In the genomic region with DNA sequence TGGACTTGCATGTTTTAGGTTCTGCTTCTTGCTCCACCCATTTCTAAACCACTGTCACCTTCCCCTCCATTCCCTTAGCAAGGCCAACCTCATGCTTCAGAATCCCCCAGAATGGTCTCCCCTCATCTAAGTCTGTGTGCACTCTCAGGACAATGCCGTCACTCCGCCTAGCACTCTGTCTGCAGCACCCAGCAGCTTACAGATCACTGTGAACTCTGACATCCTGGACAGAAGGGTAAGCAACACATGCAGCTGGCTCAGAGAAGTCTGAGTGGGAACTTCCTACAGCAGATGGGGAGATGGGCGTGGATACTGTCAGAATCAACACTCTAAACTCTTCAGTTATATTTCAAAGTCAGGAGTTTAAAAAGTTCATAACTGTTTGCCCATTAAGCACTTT, we compare ENCODE assay signal across 25 mouse cellular contexts. TPM values are rescaled to one million over a fixed set of nuclear protein-coding genes. Genes with fewer than 3 reads are reported as not detected.
A peak's percentile ranks its signal among the peaks of the same experiment; 100 is the strongest.
DNase-seq lines count a peak whose midpoint lies in the region; ATAC-seq and TF ChIP-seq lines count a peak whose summit lies in the region.
"Had no signal": no experiment of that assay in that cellular context is flagged by ENCODE, and none has a peak within 500 bp of the region (broad histone marks: within the 10 kb centered on the region; RNA-seq: fewer than 3 reads in every experiment).

No protein-coding gene starts in this region.

- no peaks in the 10 kb centered on the region for H3K27me3 ChIP-seq in kidney, embryonic 16.5 days (ENCODE audit: insufficient read depth, low read length)
- H3K27me3 ChIP-seq in lung, embryonic 14.5 days (ENCODE audit: insufficient read depth, low read length): no peaks in the 10 kb centered on the region
- no peaks in the 10 kb centered on the region for H3K27me3 ChIP-seq in lung, postnatal 0 days (replicated peaks; ENCODE audit: insufficient read depth, low read length)
- H3K27me3 ChIP-seq: embryonic facial prominence, embryonic 13.5 days; forebrain, embryonic 12.5 days; forebrain, embryonic 15.5 days; hindbrain, embryonic 12.5 days; hindbrain, embryonic 15.5 days; Patski had no signal

- H3K4me3 ChIP-seq in kidney, embryonic 16.5 days (ENCODE audit: low read length): no peak overlapping the region
- no peak overlapping the region for H3K4me3 ChIP-seq in lung, embryonic 14.5 days (ENCODE audit: low read depth, low read length)
- H3K4me3 ChIP-seq in lung, postnatal 0 days (ENCODE audit: low read depth, low read length): no peak overlapping the region
- H3K4me3 ChIP-seq: embryonic facial prominence, embryonic 10.5 days; embryonic facial prominence, embryonic 13.5 days; erythroblast, embryonic 14.5 days; forebrain, embryonic 12.5 days; forebrain, embryonic 15.5 days; heart, adult 2 months; hindbrain, embryonic 12.5 days; hindbrain, embryonic 15.5 days had no signal

- H3K9ac ChIP-seq in kidney, embryonic 16.5 days (replicated peaks; ENCODE audit: low read length): no peak overlapping the region
- H3K9ac ChIP-seq in lung, embryonic 14.5 days: no peak overlapping the region
- no peak overlapping the region for H3K9ac ChIP-seq in lung, postnatal 0 days (replicated peaks; ENCODE audit: low read depth)
- H3K9ac ChIP-seq: embryonic facial prominence, embryonic 13.5 days; forebrain, embryonic 12.5 days; forebrain, embryonic 15.5 days; hindbrain, embryonic 12.5 days; hindbrain, embryonic 15.5 days had no signal

- 0 out of 2 replicates have a peak, but pooled peaks cover 6% of the 10 kb centered on the region for H3K4me1 ChIP-seq in kidney, embryonic 16.5 days (ENCODE audit: insufficient read depth, low read length)
- H3K4me1 ChIP-seq in lung, embryonic 14.5 days (ENCODE audit: insufficient read depth): peaks cover 2% of the 10 kb centered on the region; the same call in 1 of the 2 replicates
- H3K4me1 ChIP-seq in lung, postnatal 0 days (ENCODE audit: insufficient read depth, low read depth, low read length): no peaks in the 10 kb centered on the region; the same call in 1 of the 2 replicates

- no peak overlapping the region for H3K4me2 ChIP-seq in kidney, embryonic 16.5 days (replicated peaks; ENCODE audit: low read depth, low read length)
- no peak overlapping the region for H3K4me2 ChIP-seq in lung, embryonic 14.5 days
- no peak overlapping the region for H3K4me2 ChIP-seq in lung, postnatal 0 days (replicated peaks; ENCODE audit: low read depth, low read length)
- H3K4me2 ChIP-seq: embryonic facial prominence, embryonic 13.5 days; forebrain, embryonic 12.5 days; forebrain, embryonic 15.5 days; heart, embryonic 11.5 days; hindbrain, embryonic 12.5 days; hindbrain, embryonic 15.5 days had no signal

- ATAC-seq in kidney, embryonic 16.5 days (ENCODE audit: low FRiP score, low TSS enrichment): peak; percentile 71; the same call in 1 of the 2 replicates
- ATAC-seq in lung, embryonic 14.5 days (ENCODE audit: insufficient read depth): peak; percentile 83; the same call in 1 of the 2 replicates
- no peak; the same call in 1 of the 2 replicates for ATAC-seq in lung, postnatal 0 days
- ATAC-seq: forebrain, embryonic 15.5 days; Patski had no signal

- H3K36me3 ChIP-seq in kidney, embryonic 16.5 days (ENCODE audit: insufficient read depth, low read length): no peaks in the 10 kb centered on the region
- no peaks in the 10 kb centered on the region for H3K36me3 ChIP-seq in lung, embryonic 14.5 days (ENCODE audit: insufficient read depth)
- no peaks in the 10 kb centered on the region for H3K36me3 ChIP-seq in lung, postnatal 0 days (ENCODE audit: insufficient read depth, low read length)
- H3K36me3 ChIP-seq: forebrain, embryonic 12.5 days; forebrain, embryonic 15.5 days; hindbrain, embryonic 12.5 days; hindbrain, embryonic 15.5 days had no signal

- TF ChIP-seq CTCF in lung, embryonic 14.5 days (IDR thresholded peaks at IDR 0.05; ENCODE audit: low read depth): no peak
- no peak for TF ChIP-seq CTCF in lung, postnatal 0 days (IDR thresholded peaks at IDR 0.05)

- TF ChIP-seq EP300 in lung, postnatal 0 days (IDR thresholded peaks at IDR 0.05): no peak

- DNase-seq in embryo, embryonic 10 days (ENCODE audit: low spot score): peak; percentile 9
- DNase-seq in embryo, embryonic 10.5 days (ENCODE audit: low spot score): no peak
- no peak for DNase-seq in kidney, adult 18-20 months
- DNase-seq in lung, embryonic 14.5 days: peak; percentile 47
- DNase-seq in lung, postnatal 0 days (ENCODE audit: low spot score): no peak
- DNase-seq in lung, postnatal 10 days: peak; percentile 19
- no peak for DNase-seq in lung, postnatal 25 days (ENCODE audit: low spot score)
- DNase-seq: adrenal gland, postnatal 10 days; adrenal gland, postnatal 36 days; cerebellum, adult 18-20 months; cerebellum, adult 9-10 months; cerebellum, postnatal 14 days; embryo, embryonic 11 days; gastrocnemius, postnatal 25 days; heart, adult 2 months had no signal

- H3K9me3 ChIP-seq in kidney, embryonic 16.5 days (ENCODE audit: low read length): no peaks in the 10 kb centered on the region
- H3K9me3 ChIP-seq in lung, embryonic 14.5 days (ENCODE audit: low read depth, low read length): no peaks in the 10 kb centered on the region
- H3K9me3 ChIP-seq in lung, postnatal 0 days (ENCODE audit: low read length): no peaks in the 10 kb centered on the region
- H3K9me3 ChIP-seq: embryonic facial prominence, embryonic 10.5 days; embryonic facial prominence, embryonic 13.5 days; forebrain, embryonic 12.5 days; forebrain, embryonic 15.5 days; hindbrain, embryonic 12.5 days; hindbrain, embryonic 15.5 days had no signal

- WGBS in kidney, embryonic 16.5 days: 55% methylated on average over 3 of the region's 3 CpGs
- WGBS in lung, embryonic 14.5 days: 45% methylated on average over 3 of the region's 3 CpGs
- 61% methylated on average over 3 of the region's 3 CpGs for WGBS in lung, postnatal 0 days

- H3K27ac ChIP-seq in kidney, embryonic 16.5 days (ENCODE audit: low read length): no peak overlapping the region
- no peak overlapping the region for H3K27ac ChIP-seq in lung, embryonic 14.5 days (ENCODE audit: low read depth)
- H3K27ac ChIP-seq in lung, postnatal 0 days (ENCODE audit: low read length): no peak overlapping the region
- H3K27ac ChIP-seq: embryonic facial prominence, embryonic 10.5 days; embryonic facial prominence, embryonic 13.5 days; forebrain, embryonic 12.5 days; forebrain, embryonic 15.5 days; heart, adult 2 months; hindbrain, embryonic 12.5 days; hindbrain, embryonic 15.5 days had no signal

RNA-seq across cellular contexts. Expression of a gene that starts 5.5 kb away (rescaled TPM):
- polyA plus RNA-seq in kidney, embryonic 16.5 days (2015; fragmentation: Nextera tagmentation; extraction: Ambion mirVana): 22.4 and 23.9 TPM in 2 replicates
- 23.7 and 24.0 TPM in 2 replicates for polyA plus RNA-seq in lung, embryonic 14.5 days (2014; fragmentation: Nextera tagmentation; extraction: Ambion mirVana)
- 11.5 and 12.4 TPM in 2 replicates for polyA plus RNA-seq in lung, postnatal 0 days (2015; fragmentation: Nextera tagmentation; extraction: Ambion mirVana)

Comparison
In these comparisons a context has a peak if more than half of its experiments do, and no peak if none do; other contexts are left out.
1. DNase-seq: peak in embryo, embryonic 10 days (single experiment), lung, embryonic 14.5 days (single experiment) and lung, postnatal 10 days (single experiment); none in embryo, embryonic 10.5 days (single experiment), kidney, adult 18-20 months (single experiment), lung, postnatal 0 days (single experiment) and lung, postnatal 25 days (single experiment).